Mouse (Mus musculus) fat pad, adult 2 months (tissue): ENCODE measurements at regions not wholly inside any gene's neighbourhood (a gene's known extent, or its start where the extent isn't known, plus 50 kb on each side); places are given as distances from the start of the nearest gene placed in this dataset.

Source experiments
- DNase-seq: peaks from one replicate; pipeline ENCODE4 v3.0.0-alpha.2; 2011; ENCODE audit warnings: low read depth, low spot score; ENCODE audit errors: extremely low read depth

- DNase-seq = no peak
Observed at GRCm38 (mm10) chr3:36743399-36743798, 53.4 kb upstream of the Trpc3 start.

GRCm38 (mm10) chr3:36754358-36754950, 64.5 kb upstream of the Trpc3 start:
- DNase-seq = no peak

- DNase-seq = no peak
Observed at GRCm38 (mm10) chr3:36762065-36762653, 72.2 kb upstream of the Trpc3 start.

GRCm38 (mm10) chr3:36762847-36763246, 72.9 kb upstream of the Trpc3 start:
- DNase-seq = no peak

- DNase-seq = no peak
Observed at GRCm38 (mm10) chr3:36764741-36765140, 74.8 kb upstream of the Trpc3 start.

- no peak for DNase-seq
Observed at GRCm38 (mm10) chr3:36770096-36770495, 80.1 kb upstream of the Trpc3 start.

GRCm38 (mm10) chr3:36771011-36771410, 81.0 kb upstream of the Trpc3 start:
- DNase-seq = no peak

- DNase-seq = no peak
Observed at GRCm38 (mm10) chr3:36774023-36774422, 84.1 kb upstream of the Trpc3 start.

GRCm38 (mm10) chr3:36778448-36778847, 84.5 kb upstream of the 4932438A13Rik start:
- no peak for DNase-seq

GRCm38 (mm10) chr3:36786581-36786980, 76.3 kb upstream of the 4932438A13Rik start:
- no peak for DNase-seq

GRCm38 (mm10) chr3:36790245-36790644, 72.7 kb upstream of the 4932438A13Rik start:
- DNase-seq = no peak

- DNase-seq = peak; percentile 42
Observed at GRCm38 (mm10) chr3:36797025-36797424, 65.9 kb upstream of the 4932438A13Rik start.

- peak; percentile 23 for DNase-seq
Observed at GRCm38 (mm10) chr3:36798160-36798823, 64.6 kb upstream of the 4932438A13Rik start.

GRCm38 (mm10) chr3:36810528-36810927, 52.4 kb upstream of the 4932438A13Rik start:
- DNase-seq = no peak
